Mouse (Mus musculus): Measurements from ENCODE around the gene Fam3a. TPM values are rescaled to one million over a fixed set of nuclear protein-coding genes. Genes with fewer than 3 reads are reported as not detected.

Gene Fam3a
- total RNA-seq, 2 experiments from 2014 or later = 26.7 to 27.1 TPM

- DNase-seq (ENCODE audit: low spot score in 2 of 2) = no peak
Observed at GRCm38 (mm10) chrX:74352645-74353466, 40.2 kb downstream of the Fam3a start.

Other genes starting within 250 kb of the Fam3a start
- gene Tex28, start 225.4 kb downstream of the Fam3a start, total RNA-seq (2021) = not detected
- gene Tktl1, start 216.0 kb downstream of the Fam3a start, total RNA-seq (2021) = not detected
- 100 to 1,000 TPM; 113 to 170 TPM for gene Flna, start 143.5 kb downstream of the Fam3a start, total RNA-seq (2021)
- 100 to 1,000 TPM in 1 of 2 experiments, 10 to 100 TPM in 1; 93.6 to 165 TPM for gene Emd, start 138.6 kb downstream of the Fam3a start, total RNA-seq (2021)
- gene Rpl10, start 122.5 kb downstream of the Fam3a start, total RNA-seq (2021) = 100 to 1,000 TPM; 395 to 419 TPM
- 10 to 100 TPM; 64.6 to 81.8 TPM for gene Taz, start 111.4 kb downstream of the Fam3a start, total RNA-seq (2021)
- 10 to 100 TPM; 14.7 to 17.1 TPM for gene Dnase1l1, start 110.9 kb downstream of the Fam3a start, total RNA-seq (2021)
- gene Atp6ap1, start 96.2 kb downstream of the Fam3a start, total RNA-seq (2021) = 100 to 1,000 TPM; 206 to 258 TPM
- 100 to 1,000 TPM; 245 to 250 TPM for gene Gdi1, start 88.3 kb downstream of the Fam3a start, total RNA-seq (2021)
- gene Fam50a, start 80.2 kb downstream of the Fam3a start, total RNA-seq (2021) = 10 to 100 TPM; 63.3 to 65.8 TPM
- 10 to 100 TPM in 1 of 2 experiments, 1 to 10 TPM in 1; 8.1 to 15.4 TPM for gene Plxna3, start 64.2 kb downstream of the Fam3a start, total RNA-seq (2021)
- 10 to 100 TPM; 43.2 to 53.2 TPM for gene Lage3, start 39.7 kb downstream of the Fam3a start, total RNA-seq (2021)
- gene Ubl4a, start 20.1 kb downstream of the Fam3a start, total RNA-seq (2021) = 10 to 100 TPM; 61.4 to 63.9 TPM
- gene Slc10a3, start 19.9 kb downstream of the Fam3a start, total RNA-seq (2021) = 10 to 100 TPM; 19.0 to 20.5 TPM
- 10 to 100 TPM; 56.8 to 63.6 TPM for gene Ikbkg, start within 50 bp of the Fam3a start, total RNA-seq (2021)
- gene G6pdx, start 35.9 kb upstream of the Fam3a start, total RNA-seq (2021) = 100 to 1,000 TPM; 195 to 261 TPM
- gene Gm6880, start 88.1 kb upstream of the Fam3a start, total RNA-seq (2021) = not detected
- gene Olfr1326-ps1, start 181.6 kb upstream of the Fam3a start, total RNA-seq (2021) = not detected
- gene Olfr1325, start 199.4 kb upstream of the Fam3a start, total RNA-seq (2021) = not detected

All from adrenal gland, adult 18-20 months (tissue).